Mouse (Mus musculus): ENCODE measurements at regions not wholly inside any gene's neighbourhood (a gene's known extent, or its start where the extent isn't known, plus 50 kb on each side); places are given as distances from the start of the nearest gene placed in this dataset.

DNA sequence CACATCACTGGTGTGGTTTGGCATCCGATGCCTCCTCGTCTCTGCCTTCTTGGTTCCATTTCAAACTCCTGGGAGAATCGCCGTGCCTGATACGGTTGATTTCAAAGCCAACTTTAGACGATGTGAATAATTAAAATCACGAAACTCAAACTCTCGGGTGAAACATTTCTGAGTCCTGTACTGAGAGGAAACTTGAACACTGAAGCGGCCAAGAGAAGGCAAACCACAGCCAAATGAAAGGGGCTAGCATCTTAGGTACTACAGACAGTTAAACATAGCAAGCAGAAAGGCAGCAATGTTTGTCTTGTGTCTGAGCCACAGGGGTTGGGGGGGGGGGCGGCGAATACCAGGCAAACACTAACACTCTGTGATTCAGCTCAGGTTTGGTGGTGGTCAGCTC is 588.1 kb upstream of the Klf4 start:
- no peaks in the 10 kb centered on the region for H3K9me3 ChIP-seq (ENCODE audit: low read depth, low read length)
- WGBS = 77% methylated on average over 11 of the region's 11 CpGs
- H3K9ac ChIP-seq = no peak overlapping the region
- ATAC-seq (ENCODE audit: insufficient read depth) = no peak
- no peaks in the 10 kb centered on the region for H3K36me3 ChIP-seq (ENCODE audit: insufficient read depth)
- H3K4me3 ChIP-seq (ENCODE audit: low read depth, low read length) = no peak overlapping the region
- DNase-seq = no peak
- H3K4me2 ChIP-seq = no peak overlapping the region
- TF ChIP-seq CTCF (IDR thresholded peaks at IDR 0.05; ENCODE audit: low read depth) = no peak
- no peaks in the 10 kb centered on the region for H3K27me3 ChIP-seq (ENCODE audit: insufficient read depth, low read length)
- no peak overlapping the region for H3K27ac ChIP-seq (ENCODE audit: low read depth)
- H3K4me1 ChIP-seq (ENCODE audit: insufficient read depth) = no peaks in the 10 kb centered on the region

DNA sequence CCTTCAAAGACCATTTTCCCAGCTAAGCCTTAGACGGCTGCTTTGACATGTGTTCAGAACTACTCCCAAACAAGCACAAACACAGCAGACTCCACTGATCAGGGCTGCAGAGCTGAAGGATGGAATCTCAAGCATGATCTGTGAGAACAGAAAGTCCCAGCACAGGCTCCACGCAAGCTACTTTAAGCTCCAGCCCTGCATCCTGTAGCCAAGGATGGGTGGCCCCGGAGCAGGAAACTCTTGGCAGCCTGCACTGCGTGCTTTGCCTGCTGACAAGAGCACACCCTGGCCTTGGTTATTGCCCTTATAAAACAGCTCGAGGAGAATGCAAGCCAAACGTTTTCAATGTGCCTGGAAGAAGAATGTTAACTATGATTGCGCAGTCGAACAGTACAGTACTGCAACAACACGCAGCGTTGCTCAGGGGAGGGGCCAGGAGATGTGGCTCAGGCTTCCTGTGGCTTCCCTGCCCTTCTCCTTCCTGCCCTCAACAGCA is 581.5 kb upstream of the Klf4 start:
- Histone ChIP-seq H3K4me3 (ENCODE audit: low read depth, low read length) (no peak overlapping the region), H3K27ac (ENCODE audit: low read depth) (peak overlapping the region; percentile 86), H3K9me3 (ENCODE audit: low read depth, low read length) (no peaks in the 10 kb centered on the region), H3K9ac (no peak overlapping the region), H3K4me1 (ENCODE audit: insufficient read depth) (peaks cover 7% of the 10 kb centered on the region), H3K36me3 (ENCODE audit: insufficient read depth) (no peaks in the 10 kb centered on the region), H3K4me2 (peak overlapping the region; percentile 46), H3K27me3 (ENCODE audit: insufficient read depth, low read length) (no peaks in the 10 kb centered on the region)
- TF ChIP-seq CTCF (IDR thresholded peaks at IDR 0.05; ENCODE audit: low read depth) = no peak
- ATAC-seq (ENCODE audit: insufficient read depth) = peak; percentile 93
- DNase-seq = peak; percentile 87
- 6% methylated on average over 10 of the region's 10 CpGs for WGBS

DNA sequence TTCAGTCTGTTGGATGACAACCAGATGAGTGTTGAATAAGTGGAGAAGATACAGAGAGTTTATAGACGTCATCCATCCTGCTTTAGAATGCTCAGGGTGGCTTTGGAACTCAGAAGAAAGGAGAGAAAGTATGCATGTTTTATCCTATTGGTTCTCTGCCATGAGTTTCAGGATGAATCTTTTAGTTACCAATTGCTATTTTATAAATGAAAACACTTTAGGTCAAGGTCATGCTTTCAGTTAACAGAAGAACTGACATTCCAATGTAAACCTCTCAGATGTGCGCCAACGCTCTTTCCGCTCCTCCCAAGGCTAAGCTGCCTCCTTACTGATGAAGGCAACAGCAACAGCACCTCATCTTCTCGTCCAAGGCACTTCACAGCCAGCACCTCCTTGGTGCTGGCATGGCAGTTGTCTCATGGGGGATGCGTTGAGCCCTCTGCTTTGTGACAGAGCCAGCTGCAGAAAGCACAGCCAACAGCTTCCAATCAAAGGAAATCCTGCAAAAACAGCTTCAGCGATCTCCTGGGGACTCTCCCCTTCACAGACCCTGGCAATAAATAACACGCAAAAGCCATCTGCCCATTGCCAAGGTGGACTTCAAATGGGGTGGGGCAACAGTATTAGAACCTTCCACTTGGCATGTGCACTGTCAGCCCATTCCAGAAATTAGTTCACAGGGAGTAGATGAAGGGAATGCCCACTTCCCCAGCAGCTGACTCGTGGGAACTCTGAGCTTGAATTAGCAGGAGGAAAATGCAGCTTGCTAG is 580.9 kb upstream of the Klf4 start:
- no peak overlapping the region for H3K4me3 ChIP-seq (ENCODE audit: low read depth, low read length)
- peak; percentile 79 for DNase-seq
- no peak overlapping the region; the same call in 1 of the 2 replicates for H3K9ac ChIP-seq

DNA sequence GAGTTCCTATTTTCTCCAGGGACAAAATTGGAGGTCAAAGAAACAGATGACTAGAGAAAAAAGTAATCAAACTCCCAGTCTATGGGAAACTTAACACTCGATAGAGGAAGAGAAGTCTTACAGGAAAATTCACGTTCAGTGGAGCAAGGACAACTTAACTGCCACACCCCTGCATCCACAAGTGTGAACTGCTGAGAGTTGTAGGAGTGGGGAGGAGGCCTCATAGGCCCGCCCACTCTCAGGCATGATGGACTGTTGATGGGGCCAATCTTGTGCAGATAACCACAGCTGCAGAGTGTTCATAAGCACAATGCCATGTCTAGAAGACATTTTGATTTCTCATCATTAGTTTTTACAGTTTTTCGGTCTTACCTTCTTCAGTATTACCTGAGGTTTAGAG is 574.7 kb upstream of the Klf4 start:
- no peak overlapping the region for H3K4me2 ChIP-seq
- no peak overlapping the region for H3K9ac ChIP-seq
- no peak for DNase-seq
- no peaks in the 10 kb centered on the region for H3K4me1 ChIP-seq (ENCODE audit: insufficient read depth)
- H3K27ac ChIP-seq (ENCODE audit: low read depth) = no peak overlapping the region
- no peak overlapping the region for H3K4me3 ChIP-seq (ENCODE audit: low read depth, low read length)
- ATAC-seq (ENCODE audit: insufficient read depth) = no peak
- WGBS = 62% methylated on average over 4 of the region's 4 CpGs
- H3K36me3 ChIP-seq (ENCODE audit: insufficient read depth) = no peaks in the 10 kb centered on the region
- H3K27me3 ChIP-seq (ENCODE audit: insufficient read depth, low read length) = no peaks in the 10 kb centered on the region
- H3K9me3 ChIP-seq (ENCODE audit: low read depth, low read length) = no peaks in the 10 kb centered on the region
- TF ChIP-seq CTCF (IDR thresholded peaks at IDR 0.05; ENCODE audit: low read depth) = no peak

More for the DNA sequence above, 580.9 kb upstream of the Klf4 start:
- ATAC-seq (ENCODE audit: insufficient read depth) = peak; percentile 76
- Histone ChIP-seq H3K27ac (ENCODE audit: low read depth) (peak overlapping the region; percentile 86), H3K4me2 (peak overlapping the region; percentile 46), H3K27me3 (ENCODE audit: insufficient read depth, low read length) (no peaks in the 10 kb centered on the region), H3K36me3 (ENCODE audit: insufficient read depth) (no peaks in the 10 kb centered on the region), H3K4me1 (ENCODE audit: insufficient read depth) (peaks cover 7% of the 10 kb centered on the region), H3K9me3 (ENCODE audit: low read depth, low read length) (no peaks in the 10 kb centered on the region)
- 20% methylated on average over 9 of the region's 9 CpGs for whole genome bisulfite sequencing
- TF ChIP-seq CTCF (IDR thresholded peaks at IDR 0.05; ENCODE audit: low read depth) = no peak

DNA sequence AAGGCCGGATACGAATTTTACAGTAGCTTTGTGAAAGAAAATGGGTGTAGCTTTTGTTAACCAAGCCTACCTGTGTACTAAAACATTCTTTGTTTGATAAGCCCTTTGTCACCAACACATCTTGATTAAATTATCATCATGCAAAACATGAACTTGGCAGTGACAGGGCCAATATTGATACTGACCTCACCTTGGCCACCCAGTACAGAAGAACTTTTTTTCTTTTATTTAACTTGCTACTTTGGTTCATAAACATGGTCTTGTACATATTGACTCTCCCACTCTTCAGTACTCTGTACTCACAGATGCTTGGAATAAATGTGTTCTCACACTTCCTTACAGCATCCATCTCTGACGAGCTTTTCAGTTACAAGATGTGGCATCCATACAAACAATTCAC is 570.0 kb upstream of the Klf4 start:
- no peak for TF ChIP-seq CTCF (IDR thresholded peaks at IDR 0.05; ENCODE audit: low read depth)
- no peak for ATAC-seq (ENCODE audit: insufficient read depth)

DNA sequence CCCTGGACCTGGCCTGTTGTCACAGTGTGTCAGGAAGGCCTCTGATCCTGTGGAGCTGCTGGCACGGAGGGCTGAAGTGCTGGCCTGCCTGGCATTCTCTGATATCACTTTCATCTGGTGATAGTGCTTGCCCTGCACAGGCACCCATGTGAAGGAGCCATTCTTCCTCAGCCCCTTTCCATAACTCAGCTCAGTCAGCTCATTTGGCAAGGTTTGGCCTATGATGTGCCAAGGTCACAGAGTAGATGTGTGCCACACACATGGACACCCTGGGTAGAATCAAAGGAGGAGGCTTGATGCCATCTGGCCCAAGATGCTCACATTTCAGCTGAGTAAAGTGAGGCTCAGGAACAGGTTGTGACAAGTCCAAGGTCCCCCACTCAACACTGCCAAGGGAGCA is 558.5 kb upstream of the Klf4 start:
- DNase-seq = no peak
- H3K36me3 ChIP-seq (ENCODE audit: insufficient read depth) = no peaks in the 10 kb centered on the region
- no peaks in the 10 kb centered on the region for H3K9me3 ChIP-seq (ENCODE audit: low read depth, low read length)
- ATAC-seq (ENCODE audit: insufficient read depth) = no peak
- TF ChIP-seq CTCF (IDR thresholded peaks at IDR 0.05; ENCODE audit: low read depth) = no peak
- no peak overlapping the region for H3K9ac ChIP-seq
- H3K4me2 ChIP-seq = no peak overlapping the region
- no peaks in the 10 kb centered on the region for H3K27me3 ChIP-seq (ENCODE audit: insufficient read depth, low read length)
- H3K4me3 ChIP-seq (ENCODE audit: low read depth, low read length) = no peak overlapping the region
- H3K4me1 ChIP-seq (ENCODE audit: insufficient read depth) = 0 out of 2 replicates have a peak, but pooled peaks cover 6% of the 10 kb centered on the region
- no peak overlapping the region for H3K27ac ChIP-seq (ENCODE audit: low read depth)
- 73% methylated on average over 1 of the region's 1 CpGs for WGBS

More for the DNA sequence above, 570.0 kb upstream of the Klf4 start:
- Histone ChIP-seq H3K4me3 (ENCODE audit: low read depth, low read length) (no peak overlapping the region), H3K36me3 (ENCODE audit: insufficient read depth) (no peaks in the 10 kb centered on the region), H3K27me3 (ENCODE audit: insufficient read depth, low read length) (no peaks in the 10 kb centered on the region), H3K9me3 (ENCODE audit: low read depth, low read length) (no peaks in the 10 kb centered on the region), H3K4me1 (ENCODE audit: insufficient read depth) (no peaks in the 10 kb centered on the region), H3K4me2 (no peak overlapping the region), H3K9ac (no peak overlapping the region), H3K27ac (ENCODE audit: low read depth) (no peak overlapping the region)
- DNase-seq = no peak
- WGBS = 72% methylated on average over 3 of the region's 3 CpGs

DNA sequence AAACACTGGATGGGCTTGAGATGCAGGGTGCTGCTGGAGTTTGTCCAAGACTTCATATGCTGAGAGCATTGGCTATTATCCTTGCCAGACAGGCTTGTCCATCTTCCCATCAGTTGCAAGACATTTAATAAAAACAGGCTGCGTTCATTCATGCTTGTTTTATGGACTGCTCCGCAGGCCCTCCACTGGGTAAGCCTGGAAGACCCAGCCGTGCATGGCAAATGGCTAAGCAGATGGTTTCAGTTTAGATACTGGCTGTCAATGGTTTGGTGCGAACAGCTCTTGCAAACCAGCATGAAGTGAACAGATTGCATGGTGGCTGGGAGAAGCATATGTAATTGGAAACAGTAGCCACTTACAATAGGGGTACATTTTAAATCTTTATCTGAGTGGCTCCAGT is 556.4 kb upstream of the Klf4 start:
- no peak for TF ChIP-seq CTCF (IDR thresholded peaks at IDR 0.05; ENCODE audit: low read depth)
- H3K9me3 ChIP-seq (ENCODE audit: low read depth, low read length) = no peaks in the 10 kb centered on the region
- H3K27me3 ChIP-seq (ENCODE audit: insufficient read depth, low read length) = no peaks in the 10 kb centered on the region
- DNase-seq = peak; percentile 73
- H3K4me2 ChIP-seq = no peak overlapping the region
- H3K27ac ChIP-seq (ENCODE audit: low read depth) = no peak overlapping the region
- no peak overlapping the region for H3K9ac ChIP-seq
- H3K36me3 ChIP-seq (ENCODE audit: insufficient read depth) = no peaks in the 10 kb centered on the region
- peak; percentile 41; the same call in 1 of the 2 replicates for ATAC-seq (ENCODE audit: insufficient read depth)
- 0 out of 2 replicates have a peak, but pooled peaks cover 6% of the 10 kb centered on the region for H3K4me1 ChIP-seq (ENCODE audit: insufficient read depth)
- WGBS = 43% methylated on average over 4 of the region's 4 CpGs
- H3K4me3 ChIP-seq (ENCODE audit: low read depth, low read length) = no peak overlapping the region

Data from lung, embryonic 14.5 days (tissue).